8 mouse cellular contexts compared by ENCODE assay signal in genomic region chr6:114931212-114932115, GRCm38 (mm10). TPM values are rescaled to one million over a fixed set of nuclear protein-coding genes. Genes with fewer than 3 reads are reported as not detected.
DNase-seq lines count a peak whose midpoint lies in the region; ATAC-seq lines count a peak whose summit lies in the region.

No protein-coding gene starts in this region.

- no peak overlapping the region for H3K27ac ChIP-seq in hindbrain, embryonic 13.5 days
- no peak overlapping the region for H3K27ac ChIP-seq in hindbrain, embryonic 11.5 days (ENCODE audit: low read depth, low read length)

- no peaks in the 10 kb centered on the region for H3K36me3 ChIP-seq in hindbrain, embryonic 13.5 days
- H3K36me3 ChIP-seq in hindbrain, embryonic 11.5 days (ENCODE audit: control insufficient read depth, insufficient read depth, low read length), result no peaks in the 10 kb centered on the region

- H3K27me3 ChIP-seq in hindbrain, embryonic 13.5 days, result no peaks in the 10 kb centered on the region
- H3K27me3 ChIP-seq in hindbrain, embryonic 11.5 days (ENCODE audit: control insufficient read depth, insufficient read depth, low read length), result no peaks in the 10 kb centered on the region

- H3K4me1 ChIP-seq in hindbrain, embryonic 13.5 days (replicated peaks), result peaks cover 23% of the 10 kb centered on the region
- no peaks in the 10 kb centered on the region for H3K4me1 ChIP-seq in hindbrain, embryonic 11.5 days (replicated peaks; ENCODE audit: control insufficient read depth, insufficient read depth, low read length)

- intact Hi-C loops in left cerebral cortex, postnatal 25 days (cut with DNase I), result loop anchor here (5.0 kb wide), 1 partner anchor 36 kb away; the partner anchor contains the start of gene Vgll4
- intact Hi-C loops in left cerebral cortex, postnatal 14 days (cut with DNase I), result loop anchor here (10.0 kb wide), 1 partner anchor 333 kb away; no protein-coding TSS in a partner anchor

- H3K4me3 ChIP-seq in hindbrain, embryonic 13.5 days, result no peak overlapping the region
- H3K4me3 ChIP-seq in hindbrain, embryonic 11.5 days (ENCODE audit: low read depth, low read length), result no peak overlapping the region

- no peak for DNase-seq in hindbrain, embryonic 11.5 days (ENCODE audit: low spot score)
- DNase-seq in MN1 (ENCODE audit: low spot score), result peak; percentile 70
- peak; percentile 47 to 49 for DNase-seq in cerebellum, postnatal 36 days
- DNase-seq in kidney, adult 9 months, result peak; percentile 63
- peak; percentile 34 for DNase-seq in right cerebral cortex, postnatal 4 days
- DNase-seq in left cerebral cortex, postnatal 25 days (ENCODE audit: low spot score in 2 of 2), result no peak
- DNase-seq in left cerebral cortex, postnatal 14 days (ENCODE audit: low spot score in 2 of 2), result no peak

- 56% methylated on average over 28 of the region's 28 CpGs for whole genome bisulfite sequencing in hindbrain, embryonic 13.5 days
- WGBS in hindbrain, embryonic 11.5 days, result 77% methylated on average over 28 of the region's 28 CpGs

- H3K9ac ChIP-seq in hindbrain, embryonic 13.5 days, result no peak overlapping the region; the same call in 1 of the 2 replicates
- H3K9ac ChIP-seq in hindbrain, embryonic 11.5 days (ENCODE audit: low read depth, low read length), result no peak overlapping the region

- H3K4me2 ChIP-seq in hindbrain, embryonic 13.5 days, result peak overlapping the region; percentile 22
- H3K4me2 ChIP-seq in hindbrain, embryonic 11.5 days (replicated peaks; ENCODE audit: low read depth, low read length), result no peak overlapping the region

- no peak for ATAC-seq in hindbrain, embryonic 13.5 days (ENCODE audit: low FRiP score)
- ATAC-seq in hindbrain, embryonic 11.5 days (ENCODE audit: low FRiP score), result no peak

- H3K9me3 ChIP-seq in hindbrain, embryonic 13.5 days, result no peaks in the 10 kb centered on the region
- H3K9me3 ChIP-seq in hindbrain, embryonic 11.5 days (ENCODE audit: control insufficient read depth, low read length), result no peaks in the 10 kb centered on the region

RNA-seq across cellular contexts. Expression of gene Vgll4, which starts 38.3 kb away (rescaled TPM):
- 62.4 and 65.9 TPM in 2 replicates for polyA plus RNA-seq in hindbrain, embryonic 13.5 days (2015; fragmentation: Nextera tagmentation; extraction: Ambion mirVana)
- 58.5 and 59.3 TPM in 2 replicates for polyA plus RNA-seq in hindbrain, embryonic 11.5 days (2014; fragmentation: Nextera tagmentation; extraction: Ambion mirVana)
- total RNA-seq in left cerebral cortex, postnatal 25 days (2021), result 10 to 100 TPM; 50.7 to 62.5 TPM
- total RNA-seq in left cerebral cortex, postnatal 14 days (2021), result 10 to 100 TPM; 48.0 to 53.4 TPM

Comparison
In these comparisons a context has a peak if more than half of its experiments do, and no peak if none do; other contexts are left out.
1. DNase-seq: peak in MN1 (single experiment), cerebellum, postnatal 36 days (2 of 2), kidney, adult 9 months (single experiment) and right cerebral cortex, postnatal 4 days (single experiment); none in hindbrain, embryonic 11.5 days (single experiment), left cerebral cortex, postnatal 25 days (0 of 2) and left cerebral cortex, postnatal 14 days (0 of 2).